ENCODE assay signal across 22 mouse cellular contexts in genomic region chr7:64830214-64830995, GRCm38 (mm10). TPM values are rescaled to one million over a fixed set of nuclear protein-coding genes. Genes with fewer than 3 reads are reported as not detected.
DNase-seq lines count a peak whose midpoint lies in the region; ATAC-seq lines count a peak whose summit lies in the region.
"Had no signal": no experiment of that assay in that cellular context is flagged by ENCODE, and none has a peak within 500 bp of the region (broad histone marks: within the 10 kb centered on the region; RNA-seq: fewer than 3 reads in every experiment).

No protein-coding gene starts in this region.

- H3K4me2 ChIP-seq in neural tube, embryonic 15.5 days: no peak overlapping the region
- no peak overlapping the region for H3K4me2 ChIP-seq in liver, embryonic 12.5 days
- H3K4me2 ChIP-seq: embryonic facial prominence, embryonic 13.5 days; hindbrain, embryonic 14.5 days; limb, embryonic 12.5 days; liver, embryonic 15.5 days had no signal

- H3K9ac ChIP-seq in neural tube, embryonic 15.5 days (replicated peaks): no peak overlapping the region
- H3K9ac ChIP-seq in liver, embryonic 12.5 days: no peak overlapping the region
- H3K9ac ChIP-seq: embryonic facial prominence, embryonic 13.5 days; forebrain, postnatal 0 days; hindbrain, embryonic 14.5 days; limb, embryonic 12.5 days; liver, embryonic 15.5 days had no signal

- no peaks in the 10 kb centered on the region for H3K36me3 ChIP-seq in neural tube, embryonic 15.5 days
- no peaks in the 10 kb centered on the region for H3K36me3 ChIP-seq in liver, embryonic 12.5 days
- H3K36me3 ChIP-seq in forebrain, embryonic 10.5 days (replicated peaks): no peaks in the 10 kb centered on the region
- H3K36me3 ChIP-seq: embryonic facial prominence, embryonic 13.5 days; limb, embryonic 12.5 days; liver, embryonic 15.5 days had no signal

- no peak overlapping the region for H3K4me3 ChIP-seq in neural tube, embryonic 15.5 days (replicated peaks)
- no peak overlapping the region for H3K4me3 ChIP-seq in liver, embryonic 12.5 days
- H3K4me3 ChIP-seq in forebrain, embryonic 10.5 days: no peak overlapping the region
- H3K4me3 ChIP-seq: embryonic facial prominence, embryonic 13.5 days; gastrocnemius, adult 2 months; limb, embryonic 12.5 days; liver, embryonic 15.5 days; megakaryocyte, embryonic 14.5 days had no signal

- peak; percentile 63; the same call in 1 of the 2 replicates for ATAC-seq in neural tube, embryonic 15.5 days (ENCODE audit: low FRiP score)
- ATAC-seq in liver, embryonic 12.5 days: no peak
- ATAC-seq: activated CD4-positive, CD25-positive, alpha-beta regulatory T cell, adult 4 months; CD4-positive, CD25-positive, alpha-beta regulatory T cell, adult 4 months; forebrain, postnatal 0 days; intestine, embryonic 16.5 days had no signal

- no peak overlapping the region for H3K27ac ChIP-seq in neural tube, embryonic 15.5 days (replicated peaks)
- no peak overlapping the region for H3K27ac ChIP-seq in liver, embryonic 12.5 days
- H3K27ac ChIP-seq in forebrain, embryonic 10.5 days: no peak overlapping the region
- H3K27ac ChIP-seq: embryonic facial prominence, embryonic 13.5 days; gastrocnemius, adult 2 months; hindbrain, embryonic 14.5 days; limb, embryonic 12.5 days; liver, embryonic 15.5 days had no signal

- no peaks in the 10 kb centered on the region for H3K4me1 ChIP-seq in neural tube, embryonic 15.5 days
- H3K4me1 ChIP-seq in liver, embryonic 12.5 days: no peaks in the 10 kb centered on the region
- H3K4me1 ChIP-seq in forebrain, embryonic 10.5 days: peaks cover 3% of the 10 kb centered on the region; the same call in 1 of the 2 replicates
- H3K4me1 ChIP-seq: embryonic facial prominence, embryonic 13.5 days; limb, embryonic 12.5 days; liver, embryonic 15.5 days; megakaryocyte, embryonic 14.5 days had no signal

- WGBS in neural tube, embryonic 15.5 days: 15% methylated on average over 5 of the region's 5 CpGs
- 37% methylated on average over 5 of the region's 5 CpGs for WGBS in liver, embryonic 12.5 days (ENCODE audit: insufficient replicate concordance)
- WGBS in forebrain, embryonic 10.5 days: 63% methylated on average over 5 of the region's 5 CpGs

- no peaks in the 10 kb centered on the region for H3K9me3 ChIP-seq in neural tube, embryonic 15.5 days (replicated peaks)
- 0 out of 2 replicates have a peak, but pooled peaks cover 4% of the 10 kb centered on the region for H3K9me3 ChIP-seq in liver, embryonic 12.5 days (replicated peaks)
- no peaks in the 10 kb centered on the region for H3K9me3 ChIP-seq in forebrain, embryonic 10.5 days
- H3K9me3 ChIP-seq: embryonic facial prominence, embryonic 13.5 days; liver, embryonic 15.5 days had no signal

- DNase-seq in adrenal gland, adult (ENCODE audit: inconsistent age in 2 of 2, low spot score in 1 of 2): peak; percentile 65 to 90
- DNase-seq in adrenal gland, postnatal 4 days (ENCODE audit: low spot score in 2 of 2): no peak
- DNase-seq in adrenal gland, adult 8-10 months: peak; percentile 49
- DNase-seq in embryo, embryonic 9.5 days (ENCODE audit: extremely low spot score): peak; percentile 23
- no peak for DNase-seq in forebrain, embryonic 10.5 days (ENCODE audit: extremely low spot score, low spot score)
- DNase-seq in testis, postnatal 14 days (ENCODE audit: low spot score): no peak
- DNase-seq: cerebellum, adult 11-12 months; cerebellum, postnatal 36 days; forebrain, postnatal 0 days; gastrocnemius, adult 2 months; kidney, postnatal 14 days; lung, postnatal 10 days had no signal

- no peaks in the 10 kb centered on the region for H3K27me3 ChIP-seq in neural tube, embryonic 15.5 days (replicated peaks)
- H3K27me3 ChIP-seq in liver, embryonic 12.5 days (replicated peaks): no peaks in the 10 kb centered on the region
- no peaks in the 10 kb centered on the region for H3K27me3 ChIP-seq in forebrain, embryonic 10.5 days (ENCODE audit: poor library complexity, severe bottlenecking)
- H3K27me3 ChIP-seq: embryonic facial prominence, embryonic 13.5 days; limb, embryonic 12.5 days; liver, embryonic 15.5 days; megakaryocyte, embryonic 14.5 days had no signal

RNA-seq across cellular contexts. Expression of gene Nsmce3, which starts 42.4 kb away (rescaled TPM):
- total RNA-seq in adrenal gland, postnatal 4 days (2021): 10 to 100 TPM; 10.8 to 10.9 TPM
- 10 to 100 TPM in 2 of 4 experiments, 1 to 10 TPM in 2; 8.7 to 12.0 (median 9.9) TPM for total RNA-seq in adrenal gland, adult 8-10 months (2022)
- polyA plus RNA-seq in neural tube, embryonic 15.5 days (2015; fragmentation: Nextera tagmentation; extraction: Ambion mirVana): 10.0 and 10.9 TPM in 2 replicates
- 7.9 and 8.2 TPM in 2 replicates for polyA plus RNA-seq in liver, embryonic 12.5 days (2016; fragmentation: Nextera tagmentation; extraction: Ambion mirVana)
- polyA plus RNA-seq in forebrain, embryonic 10.5 days (2016; fragmentation: Nextera tagmentation; extraction: Ambion mirVana): 10.5 TPM in 2 replicates

Comparison
In these comparisons a context has a peak if more than half of its experiments do, and no peak if none do; other contexts are left out.
1. DNase-seq: peak in adrenal gland, adult (2 of 2), adrenal gland, adult 8-10 months (single experiment) and embryo, embryonic 9.5 days (single experiment); none in adrenal gland, postnatal 4 days (0 of 2), forebrain, embryonic 10.5 days (single experiment) and testis, postnatal 14 days (single experiment).